In genomic region chr9:44043708-44044425, GRCm38 (mm10) we compare ENCODE assay signal across 9 mouse cellular contexts. TPM values are rescaled to one million over a fixed set of nuclear protein-coding genes. Genes with fewer than 3 reads are reported as not detected.
DNase-seq lines count a peak whose midpoint lies in the region; ATAC-seq lines count a peak whose summit lies in the region.
"Had no signal": no experiment of that assay in that cellular context is flagged by ENCODE, and none has a peak within 500 bp of the region (broad histone marks: within the 10 kb centered on the region; RNA-seq: fewer than 3 reads in every experiment).

No protein-coding gene starts in this region.

- H3K9ac ChIP-seq in liver, embryonic 13.5 days = no peak overlapping the region

- H3K9me3 ChIP-seq in hindbrain, embryonic 10.5 days = no peaks in the 10 kb centered on the region
- no peaks in the 10 kb centered on the region for H3K9me3 ChIP-seq in liver, embryonic 13.5 days (replicated peaks)

- H3K4me2 ChIP-seq in liver, embryonic 13.5 days = peak overlapping the region; percentile 29

- no peak for ATAC-seq in cerebellum, adult (ENCODE audit: insufficient number of reproducible peaks, low FRiP score, low TSS enrichment)
- ATAC-seq in liver, embryonic 13.5 days (ENCODE audit: low read depth) = no peak

- peaks cover 60% of the 10 kb centered on the region for H3K27me3 ChIP-seq in hindbrain, embryonic 10.5 days (ENCODE audit: insufficient read depth, poor library complexity, severe bottlenecking)
- peaks cover 75% of the 10 kb centered on the region for H3K27me3 ChIP-seq in liver, embryonic 13.5 days
- H3K27me3 ChIP-seq in splenic B cell, adult 2 months (ENCODE audit: control insufficient read depth, insufficient read depth, low read length, poor library complexity, severe bottlenecking) = no peaks in the 10 kb centered on the region

- H3K36me3 ChIP-seq in hindbrain, embryonic 10.5 days = no peaks in the 10 kb centered on the region
- no peaks in the 10 kb centered on the region for H3K36me3 ChIP-seq in liver, embryonic 13.5 days
- H3K36me3 ChIP-seq in splenic B cell, adult 2 months (ENCODE audit: control insufficient read depth, insufficient read depth, low read length, poor library complexity, severe bottlenecking) = no peaks in the 10 kb centered on the region

- WGBS in hindbrain, embryonic 10.5 days = 4% methylated on average over 23 of the region's 23 CpGs
- WGBS in liver, embryonic 13.5 days (ENCODE audit: insufficient replicate concordance) = under 1% methylated on average over 23 of the region's 23 CpGs

- peaks cover 30% of the 10 kb centered on the region for H3K4me1 ChIP-seq in hindbrain, embryonic 10.5 days (replicated peaks)
- no peaks in the 10 kb centered on the region for H3K4me1 ChIP-seq in liver, embryonic 13.5 days (replicated peaks)

- peak; percentile 41 to 47 for DNase-seq in cerebellum, adult 18-20 months
- peak; percentile 29 for DNase-seq in retina, postnatal 1 day
- no peak for DNase-seq in retina, embryonic 14.5 days (ENCODE audit: low spot score)
- no peak for DNase-seq in hindbrain, embryonic 10.5 days (ENCODE audit: low spot score)
- DNase-seq in liver, embryonic 13.5 days = no peak
- DNase-seq in splenic B cell, adult 2 months (ENCODE audit: low read depth, low spot score) = peak; percentile 17
- DNase-seq in urinary bladder, postnatal 25 days (ENCODE audit: low spot score) = no peak

- no peak overlapping the region for H3K27ac ChIP-seq in hindbrain, embryonic 10.5 days
- no peak overlapping the region for H3K27ac ChIP-seq in liver, embryonic 13.5 days

- peak overlapping the region; percentile 50 for H3K4me3 ChIP-seq in hindbrain, embryonic 10.5 days
- H3K4me3 ChIP-seq in liver, embryonic 13.5 days (replicated peaks) = 0 out of 2 replicates have a peak overlapping the region, but pooled peaks have one; percentile 10
- H3K4me3 ChIP-seq: megakaryocyte, embryonic 14.5 days had no signal

RNA-seq across cellular contexts. Expression of gene Thy1, which starts 0.7 kb away (rescaled TPM):
- polyA plus RNA-seq in hindbrain, embryonic 10.5 days (2016; fragmentation: Nextera tagmentation; extraction: Ambion mirVana) = 0.14 TPM in 1 of 2 replicates, not detected in the other
- 0.15 and 0.24 TPM in 2 replicates for polyA plus RNA-seq in liver, embryonic 13.5 days (2015; fragmentation: Nextera tagmentation; extraction: Ambion mirVana)

RNA-seq across cellular contexts. Expression of gene Usp2, which starts 23.0 kb away (rescaled TPM):
- polyA plus RNA-seq in hindbrain, embryonic 10.5 days (2016; fragmentation: Nextera tagmentation; extraction: Ambion mirVana) = 13.5 and 14.3 TPM in 2 replicates
- polyA plus RNA-seq in liver, embryonic 13.5 days (2015; fragmentation: Nextera tagmentation; extraction: Ambion mirVana) = 1.8 and 3.0 TPM in 2 replicates

RNA-seq across cellular contexts. Expression of gene Mfrp, which starts 57.7 kb away (rescaled TPM):
- 0.14 and 0.30 TPM in 2 replicates for polyA plus RNA-seq in hindbrain, embryonic 10.5 days (2016; fragmentation: Nextera tagmentation; extraction: Ambion mirVana)
- polyA plus RNA-seq in liver, embryonic 13.5 days (2015; fragmentation: Nextera tagmentation; extraction: Ambion mirVana) = not detected in 2 replicates

Comparison
In these comparisons a context has a peak if more than half of its experiments do, and no peak if none do; other contexts are left out.
1. DNase-seq: peak in cerebellum, adult 18-20 months (2 of 2), retina, postnatal 1 day (single experiment) and splenic B cell, adult 2 months (single experiment); none in retina, embryonic 14.5 days (single experiment), hindbrain, embryonic 10.5 days (single experiment), liver, embryonic 13.5 days (single experiment) and urinary bladder, postnatal 25 days (single experiment).